In genomic region chr2:156777326-156778004, GRCm38 (mm10) we compare ENCODE assay signal across 9 mouse cellular contexts. TPM values are rescaled to one million over a fixed set of nuclear protein-coding genes. Genes with fewer than 3 reads are reported as not detected.
DNase-seq lines count a peak whose midpoint lies in the region; ATAC-seq and TF ChIP-seq lines count a peak whose summit lies in the region.
"Had no signal": no experiment of that assay in that cellular context is flagged by ENCODE, and none has a peak within 500 bp of the region (broad histone marks: within the 10 kb centered on the region; RNA-seq: fewer than 3 reads in every experiment).

No protein-coding gene starts in this region.

- ATAC-seq in limb, embryonic 14.5 days (ENCODE audit: low FRiP score, low read depth): no peak
- no peak for ATAC-seq in forebrain, embryonic 15.5 days (replicated peaks)

- TF ChIP-seq POLR2A in bone marrow, adult 2 months (IDR thresholded peaks at IDR 0.05; ENCODE audit: borderline replicate concordance, control insufficient read depth, low read depth, low read length): no peak
- no peak for TF ChIP-seq POLR2A in limb, embryonic 14.5 days (IDR thresholded peaks at IDR 0.05; ENCODE audit: borderline replicate concordance, extremely low read depth, insufficient read depth, insufficient read length)

- H3K27me3 ChIP-seq in heart, embryonic 10.5 days (ENCODE audit: insufficient read depth, poor library complexity, severe bottlenecking): peaks cover 5% of the 10 kb centered on the region; the same call in 1 of the 2 replicates
- no peaks in the 10 kb centered on the region for H3K27me3 ChIP-seq in limb, embryonic 14.5 days (ENCODE audit: control insufficient read depth, insufficient read depth, low read length)
- no peaks in the 10 kb centered on the region for H3K27me3 ChIP-seq in forebrain, embryonic 15.5 days

- H3K36me3 ChIP-seq in heart, embryonic 10.5 days: peaks cover 41% of the 10 kb centered on the region
- H3K36me3 ChIP-seq in limb, embryonic 14.5 days (ENCODE audit: control insufficient read depth, insufficient read depth, low read length): no peaks in the 10 kb centered on the region
- H3K36me3 ChIP-seq in forebrain, embryonic 15.5 days: no peaks in the 10 kb centered on the region

- no peak for DNase-seq in heart, embryonic 10.5 days (ENCODE audit: low spot score)
- no peak for DNase-seq in heart, adult 8-10 months (ENCODE audit: low spot score)
- DNase-seq in heart, postnatal 10 days: peak; percentile 53 to 58
- no peak for DNase-seq in limb, embryonic 14.5 days (ENCODE audit: low spot score)
- no peak for DNase-seq in thymus, postnatal 25 days
- DNase-seq in cerebellum, adult 8-10 months: no peak
- DNase-seq: right cerebral cortex, postnatal 4 days had no signal

- H3K4me2 ChIP-seq in limb, embryonic 14.5 days (replicated peaks; ENCODE audit: low read depth, low read length, severe bottlenecking): 0 out of 2 replicates have a peak overlapping the region, but pooled peaks have one; percentile 4
- no peak overlapping the region for H3K4me2 ChIP-seq in forebrain, embryonic 15.5 days (replicated peaks)

- H3K9me3 ChIP-seq in heart, embryonic 10.5 days: no peaks in the 10 kb centered on the region
- H3K9me3 ChIP-seq in limb, embryonic 14.5 days (ENCODE audit: control insufficient read depth, low read length): no peaks in the 10 kb centered on the region
- no peaks in the 10 kb centered on the region for H3K9me3 ChIP-seq in forebrain, embryonic 15.5 days

- H3K27ac ChIP-seq in heart, embryonic 10.5 days: peak overlapping the region; percentile 79
- H3K27ac ChIP-seq in bone marrow, adult 2 months (ENCODE audit: control insufficient read depth, insufficient read depth, low read depth, low read length, poor library complexity): 0 out of 2 replicates have a peak overlapping the region, but pooled peaks have one; percentile 44
- H3K27ac ChIP-seq in limb, embryonic 14.5 days (replicated peaks; ENCODE audit: low read depth, low read length): no peak overlapping the region; the same call in 1 of the 2 replicates
- H3K27ac ChIP-seq in forebrain, embryonic 15.5 days (replicated peaks): no peak overlapping the region

- H3K4me1 ChIP-seq in heart, embryonic 10.5 days: peaks cover 74% of the 10 kb centered on the region
- H3K4me1 ChIP-seq in bone marrow, adult 2 months (ENCODE audit: control insufficient read depth, insufficient read depth, low read length): peaks cover 2% of the 10 kb centered on the region; the same call in 1 of the 2 replicates
- peaks cover 20% of the 10 kb centered on the region for H3K4me1 ChIP-seq in limb, embryonic 14.5 days (ENCODE audit: control insufficient read depth, insufficient read depth, low read length)
- peaks cover 25% of the 10 kb centered on the region for H3K4me1 ChIP-seq in forebrain, embryonic 15.5 days

- intact Hi-C loops in heart, postnatal 10 days (cut with DNase I): no loop called here

- peak overlapping the region; percentile 69 for H3K4me3 ChIP-seq in heart, embryonic 10.5 days
- no peak overlapping the region for H3K4me3 ChIP-seq in bone marrow, adult 2 months (replicated peaks; ENCODE audit: control insufficient read depth, low read depth, low read length)
- H3K4me3 ChIP-seq in limb, embryonic 14.5 days (replicated peaks; ENCODE audit: low read length): no peak overlapping the region
- no peak overlapping the region for H3K4me3 ChIP-seq in forebrain, embryonic 15.5 days

- WGBS in heart, embryonic 10.5 days: 38% methylated on average over 7 of the region's 7 CpGs
- WGBS in bone marrow, adult 2 months: 37% methylated on average over 7 of the region's 7 CpGs
- 69% methylated on average over 7 of the region's 7 CpGs for WGBS in limb, embryonic 14.5 days
- 63% methylated on average over 7 of the region's 7 CpGs for WGBS in forebrain, embryonic 15.5 days

- TF ChIP-seq CTCF in bone marrow, adult 2 months (IDR thresholded peaks at IDR 0.05; ENCODE audit: control insufficient read depth, insufficient read depth, low read length): no peak

- no peak overlapping the region for H3K9ac ChIP-seq in limb, embryonic 14.5 days (ENCODE audit: low read depth, low read length, severe bottlenecking)
- H3K9ac ChIP-seq in forebrain, embryonic 15.5 days (replicated peaks): no peak overlapping the region

RNA-seq across cellular contexts. Expression of gene Myl9, which starts 2.2 kb away (rescaled TPM):
- 1,471 and 1,998 TPM in 2 replicates for polyA plus RNA-seq in heart, embryonic 10.5 days (2016; fragmentation: Nextera tagmentation; extraction: Ambion mirVana)
- total RNA-seq in heart, adult 8-10 months (2022): 10 to 100 TPM; 40.0 to 70.3 (median 65.6) TPM
- polyA plus RNA-seq in bone marrow, adult 2 months (2011; ENCODE audit: insufficient read depth, insufficient read length, low replicate concordance, missing spikeins): 59.5 and 110 TPM in 2 replicates
- 100 to 1,000 TPM; 391 to 523 TPM for total RNA-seq in heart, postnatal 10 days (2021)
- polyA plus RNA-seq in limb, embryonic 14.5 days (2012; rRNA removed): 127 and 152 TPM in 2 replicates
- polyA plus RNA-seq in limb, embryonic 14.5 days (2014; fragmentation: Nextera tagmentation; extraction: Ambion mirVana): 257 and 269 TPM in 2 replicates
- polyA plus RNA-seq in forebrain, embryonic 15.5 days (2015; fragmentation: Nextera tagmentation; extraction: Ambion mirVana): 32.2 and 34.2 TPM in 2 replicates

Comparison
In these comparisons a context has a peak if more than half of its experiments do, and no peak if none do; other contexts are left out.
1. DNase-seq: peak in heart, postnatal 10 days (2 of 2); none in heart, embryonic 10.5 days (single experiment), heart, adult 8-10 months (single experiment), limb, embryonic 14.5 days (single experiment), thymus, postnatal 25 days (single experiment) and cerebellum, adult 8-10 months (single experiment).
2. H3K27ac ChIP-seq: peak in heart, embryonic 10.5 days (single experiment) and bone marrow, adult 2 months (single experiment); none in limb, embryonic 14.5 days (single experiment) and forebrain, embryonic 15.5 days (single experiment).